Mouse (Mus musculus): ENCODE results near the gene Lct. TPM values are rescaled to one million over a fixed set of nuclear protein-coding genes. Genes with fewer than 3 reads are reported as not detected.

Gene Lct
- polyA plus RNA-seq, 1 experiment from 2014 or later, result 0.19 TPM

- Histone ChIP-seq H3K4me1 (ENCODE audit: control insufficient read depth, insufficient read depth, low read length) (0 out of 2 replicates have a peak, but pooled peaks cover 3% of the 10 kb centered on the region), H3K27ac (replicated peaks; ENCODE audit: low read depth, low read length) (no peak overlapping the region), H3K4me3 (ENCODE audit: low read depth, low read length) (peak overlapping the region; percentile 90), H3K9ac (ENCODE audit: low read length) (peak overlapping the region; percentile 90), H3K9me3 (ENCODE audit: control insufficient read depth, low read length) (no peaks in the 10 kb centered on the region), H3K36me3 (ENCODE audit: control insufficient read depth, insufficient read depth, low read length) (peaks cover 8% of the 10 kb centered on the region; the same call in 1 of the 2 replicates), H3K4me2 (ENCODE audit: low read depth, severe bottlenecking) (peak overlapping the region; percentile 62), H3K27me3 (ENCODE audit: control insufficient read depth, insufficient read depth, low read length) (no peaks in the 10 kb centered on the region)
- ATAC-seq (ENCODE audit: insufficient number of reproducible peaks, low FRiP score, low TSS enrichment, low read depth) (no peak), DNase-seq (ENCODE audit: low spot score) (no peak)
- 78% methylated on average over 6 of the region's 6 CpGs for WGBS
These were observed 30.2 kb upstream of the Lct start for GRCm38 (mm10) chr1:128358276-128358675.

GRCm38 (mm10) chr1:128357452-128357851 is 29.3 kb upstream of the Lct start:
- Histone ChIP-seq H3K27ac (replicated peaks; ENCODE audit: low read depth, low read length) (no peak overlapping the region), H3K27me3 (ENCODE audit: control insufficient read depth, insufficient read depth, low read length) (no peaks in the 10 kb centered on the region), H3K4me2 (ENCODE audit: low read depth, severe bottlenecking) (peak overlapping the region; percentile 62; the same call in 1 of the 2 replicates), H3K4me3 (ENCODE audit: low read depth, low read length) (no peak overlapping the region), H3K9ac (ENCODE audit: low read length) (no peak overlapping the region), H3K9me3 (ENCODE audit: control insufficient read depth, low read length) (no peaks in the 10 kb centered on the region), H3K4me1 (ENCODE audit: control insufficient read depth, insufficient read depth, low read length) (0 out of 2 replicates have a peak, but pooled peaks cover 3% of the 10 kb centered on the region), H3K36me3 (ENCODE audit: control insufficient read depth, insufficient read depth, low read length) (peaks cover 8% of the 10 kb centered on the region; the same call in 1 of the 2 replicates)
- ATAC-seq (ENCODE audit: insufficient number of reproducible peaks, low FRiP score, low TSS enrichment, low read depth) (no peak), DNase-seq (ENCODE audit: low spot score) (no peak)
- WGBS, result 84% methylated on average over 3 of the region's 3 CpGs

DNA sequence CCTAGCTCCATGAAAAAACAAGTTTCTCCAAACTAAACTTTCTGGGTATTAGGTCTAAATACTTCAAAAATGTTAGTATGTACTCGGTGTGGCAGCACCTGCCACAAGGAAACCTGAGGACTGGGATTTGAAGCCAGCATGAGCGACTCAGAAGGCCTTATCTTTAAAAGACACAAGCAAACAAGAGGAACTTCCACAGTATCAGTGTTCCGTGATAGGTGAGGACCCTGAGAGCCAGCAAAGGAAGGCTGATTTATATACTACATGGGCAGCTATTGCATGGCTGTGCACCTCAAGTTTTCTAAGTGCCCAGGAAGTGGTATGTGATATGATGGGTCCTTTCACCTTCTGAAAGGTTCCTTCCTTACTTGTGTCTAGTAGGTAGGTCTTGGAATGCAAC is 25.0 kb upstream of the Lct start:
- H3K9ac ChIP-seq (ENCODE audit: low read length), result no peak overlapping the region
- H3K4me1 ChIP-seq (ENCODE audit: control insufficient read depth, insufficient read depth, low read length), result 0 out of 2 replicates have a peak, but pooled peaks cover 3% of the 10 kb centered on the region
- H3K27ac ChIP-seq (replicated peaks; ENCODE audit: low read depth, low read length), result no peak overlapping the region
- no peak overlapping the region for H3K4me3 ChIP-seq (ENCODE audit: low read depth, low read length)
- H3K36me3 ChIP-seq (ENCODE audit: control insufficient read depth, insufficient read depth, low read length), result peaks cover 18% of the 10 kb centered on the region; the same call in 1 of the 2 replicates
- H3K27me3 ChIP-seq (ENCODE audit: control insufficient read depth, insufficient read depth, low read length), result no peaks in the 10 kb centered on the region
- H3K9me3 ChIP-seq (ENCODE audit: control insufficient read depth, low read length), result no peaks in the 10 kb centered on the region
- no peak overlapping the region for H3K4me2 ChIP-seq (ENCODE audit: low read depth, severe bottlenecking)
- ATAC-seq (ENCODE audit: insufficient number of reproducible peaks, low FRiP score, low TSS enrichment, low read depth), result no peak
- no peak for DNase-seq (ENCODE audit: low spot score)
- 88% methylated on average over 3 of the region's 3 CpGs for WGBS

GRCm38 (mm10) chr1:128344232-128344631 is 16.1 kb upstream of the Lct start:
- ATAC-seq (ENCODE audit: insufficient number of reproducible peaks, low FRiP score, low TSS enrichment, low read depth) (no peak), DNase-seq (ENCODE audit: low spot score) (no peak)
- Histone ChIP-seq H3K4me3 (ENCODE audit: low read depth, low read length) (no peak overlapping the region), H3K27me3 (ENCODE audit: control insufficient read depth, insufficient read depth, low read length) (no peaks in the 10 kb centered on the region), H3K9me3 (ENCODE audit: control insufficient read depth, low read length) (no peaks in the 10 kb centered on the region), H3K27ac (replicated peaks; ENCODE audit: low read depth, low read length) (no peak overlapping the region), H3K9ac (ENCODE audit: low read length) (no peak overlapping the region), H3K36me3 (ENCODE audit: control insufficient read depth, insufficient read depth, low read length) (peaks cover 35% of the 10 kb centered on the region), H3K4me2 (ENCODE audit: low read depth, severe bottlenecking) (no peak overlapping the region), H3K4me1 (ENCODE audit: control insufficient read depth, insufficient read depth, low read length) (no peaks in the 10 kb centered on the region)
- 91% methylated on average over 10 of the region's 10 CpGs for WGBS

- H3K27me3 ChIP-seq (ENCODE audit: control insufficient read depth, insufficient read depth, low read length), result no peaks in the 10 kb centered on the region
- no peak overlapping the region for H3K9ac ChIP-seq (ENCODE audit: low read length)
- ATAC-seq (ENCODE audit: insufficient number of reproducible peaks, low FRiP score, low TSS enrichment, low read depth) (no peak), DNase-seq (ENCODE audit: low spot score) (no peak)
- no peak overlapping the region for H3K27ac ChIP-seq (replicated peaks; ENCODE audit: low read depth, low read length)
- H3K9me3 ChIP-seq (ENCODE audit: control insufficient read depth, low read length), result no peaks in the 10 kb centered on the region
- no peak overlapping the region for H3K4me2 ChIP-seq (ENCODE audit: low read depth, severe bottlenecking)
- 94% methylated on average over 13 of the region's 13 CpGs for WGBS
- H3K4me3 ChIP-seq (ENCODE audit: low read depth, low read length), result no peak overlapping the region
- peaks cover 31% of the 10 kb centered on the region for H3K36me3 ChIP-seq (ENCODE audit: control insufficient read depth, insufficient read depth, low read length)
- H3K4me1 ChIP-seq (ENCODE audit: control insufficient read depth, insufficient read depth, low read length), result no peaks in the 10 kb centered on the region
These were observed 9.7 kb upstream of the Lct start for GRCm38 (mm10) chr1:128337708-128338320.

GRCm38 (mm10) chr1:128330313-128330712 is 2.2 kb upstream of the Lct start:
- H3K9ac ChIP-seq (ENCODE audit: low read length), result no peak overlapping the region
- 91% methylated on average over 1 of the region's 1 CpGs for WGBS

DNA sequence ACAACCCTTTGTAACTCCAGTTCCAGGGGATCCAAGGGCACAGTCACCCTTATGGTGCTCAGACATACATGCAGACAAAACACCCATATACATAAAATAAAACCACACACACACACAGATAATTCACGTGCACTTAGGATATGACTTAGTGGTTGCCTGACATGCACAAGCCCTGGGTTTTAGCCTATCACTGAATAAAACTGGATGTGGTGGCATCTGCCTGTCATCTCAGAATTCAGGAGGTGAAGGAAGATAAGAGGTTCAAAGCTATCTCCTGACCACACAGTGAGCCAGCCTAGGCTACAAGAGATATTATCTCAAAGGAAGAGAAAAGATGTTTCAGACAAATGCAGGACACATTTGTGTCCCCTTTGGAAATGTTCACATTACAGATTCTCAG is 953 bp downstream of the Lct start:
- H3K36me3 ChIP-seq (ENCODE audit: control insufficient read depth, insufficient read depth, low read length), result peaks cover 5% of the 10 kb centered on the region; the same call in 1 of the 2 replicates
- DNase-seq (ENCODE audit: low spot score) (no peak), ATAC-seq (ENCODE audit: insufficient number of reproducible peaks, low FRiP score, low TSS enrichment, low read depth) (no peak)
- H3K27me3 ChIP-seq (ENCODE audit: control insufficient read depth, insufficient read depth, low read length), result no peaks in the 10 kb centered on the region
- no peak overlapping the region for H3K4me3 ChIP-seq (ENCODE audit: low read depth, low read length)
- no peak overlapping the region for H3K9ac ChIP-seq (ENCODE audit: low read length)
- no peak overlapping the region for H3K27ac ChIP-seq (replicated peaks; ENCODE audit: low read depth, low read length)
- WGBS, result 88% methylated on average over 1 of the region's 1 CpGs
- H3K4me2 ChIP-seq (ENCODE audit: low read depth, severe bottlenecking), result no peak overlapping the region
- no peaks in the 10 kb centered on the region for H3K9me3 ChIP-seq (ENCODE audit: control insufficient read depth, low read length)
- H3K4me1 ChIP-seq (ENCODE audit: control insufficient read depth, insufficient read depth, low read length), result no peaks in the 10 kb centered on the region

More at GRCm38 (mm10) chr1:128330313-128330712, 2.2 kb upstream of the Lct start:
- ATAC-seq (ENCODE audit: insufficient number of reproducible peaks, low FRiP score, low TSS enrichment, low read depth) (no peak), DNase-seq (ENCODE audit: low spot score) (no peak)
- no peak overlapping the region for H3K4me3 ChIP-seq (ENCODE audit: low read depth, low read length)
- peaks cover 18% of the 10 kb centered on the region; the same call in 1 of the 2 replicates for H3K36me3 ChIP-seq (ENCODE audit: control insufficient read depth, insufficient read depth, low read length)
- no peak overlapping the region for H3K4me2 ChIP-seq (ENCODE audit: low read depth, severe bottlenecking)
- H3K4me1 ChIP-seq (ENCODE audit: control insufficient read depth, insufficient read depth, low read length), result no peaks in the 10 kb centered on the region
- H3K9me3 ChIP-seq (ENCODE audit: control insufficient read depth, low read length), result no peaks in the 10 kb centered on the region
- H3K27me3 ChIP-seq (ENCODE audit: control insufficient read depth, insufficient read depth, low read length), result no peaks in the 10 kb centered on the region
- H3K27ac ChIP-seq (replicated peaks; ENCODE audit: low read depth, low read length), result no peak overlapping the region

- no peak overlapping the region for H3K4me2 ChIP-seq (ENCODE audit: low read depth, severe bottlenecking)
- H3K9ac ChIP-seq (ENCODE audit: low read length), result no peak overlapping the region
- H3K9me3 ChIP-seq (ENCODE audit: control insufficient read depth, low read length), result no peaks in the 10 kb centered on the region
- no peaks in the 10 kb centered on the region for H3K4me1 ChIP-seq (ENCODE audit: control insufficient read depth, insufficient read depth, low read length)
- H3K36me3 ChIP-seq (ENCODE audit: control insufficient read depth, insufficient read depth, low read length), result no peaks in the 10 kb centered on the region; the same call in 1 of the 2 replicates
- H3K27me3 ChIP-seq (ENCODE audit: control insufficient read depth, insufficient read depth, low read length), result no peaks in the 10 kb centered on the region
- DNase-seq (ENCODE audit: low spot score) (no peak), ATAC-seq (ENCODE audit: insufficient number of reproducible peaks, low FRiP score, low TSS enrichment, low read depth) (no peak)
- WGBS, result 88% methylated on average over 2 of the region's 2 CpGs
- H3K4me3 ChIP-seq (ENCODE audit: low read depth, low read length), result no peak overlapping the region
- H3K27ac ChIP-seq (replicated peaks; ENCODE audit: low read depth, low read length), result no peak overlapping the region
These were observed 3.3 kb downstream of the Lct start for GRCm38 (mm10) chr1:128324776-128325175.

Measured in limb, embryonic 11.5 days (tissue).